Mouse (Mus musculus) CH12.LX (cell line): ENCODE measurements at regions not wholly inside any gene's neighbourhood (a gene's known extent, or its start where the extent isn't known, plus 50 kb on each side); places are given as distances from the start of the nearest gene placed in this dataset.

Experiments
- BHLHE40 ChIP-seq: IDR thresholded peaks from 2 replicates; pipeline ENCODE4 v1.6.1; 2011; ENCODE audit warnings: mild to moderate bottlenecking, low read depth, low read length, improper control_type of control experiment
- CTCF ChIP-seq, 2 experiments: IDR thresholded peaks in 1 of 2; conservative IDR thresholded peaks in 1 of 2; 2 replicates each; pipeline ENCODE4 v1.5.1; 2011 to 2012; ENCODE audit warnings: low read depth in 2 of 2, low read length in 2 of 2, improper control_type of control experiment in 1 of 2, inconsistent platforms in 1 of 2, mild to moderate bottlenecking in 1 of 2, moderate library complexity in 1 of 2
- E2F4 ChIP-seq: IDR thresholded peaks from 2 replicates; pipeline ENCODE4 v1.6.1; 2011; ENCODE audit warnings: low read depth, low read length, improper control_type of control experiment; ENCODE audit not compliant: insufficient replicate concordance
- EP300 ChIP-seq: IDR thresholded peaks from 2 replicates; pipeline ENCODE4 v1.6.1; 2011; ENCODE audit warnings: low read length, improper control_type of control experiment
- GABPA ChIP-seq: IDR thresholded peaks from 2 replicates; pipeline ENCODE4 v1.6.1; 2012; ENCODE audit warnings: low read depth, low read length, improper control_type of control experiment, inconsistent platforms; ENCODE audit not compliant: insufficient replicate concordance
- JUND ChIP-seq: conservative IDR thresholded peaks from 2 replicates; pipeline ENCODE4 v1.6.1; 2011; ENCODE audit warnings: low read depth, low read length, improper control_type of control experiment
- MAX ChIP-seq: IDR thresholded peaks from 2 replicates; pipeline ENCODE4 v1.6.1; 2011; ENCODE audit warnings: low read length, improper control_type of control experiment
- POLR2A ChIP-seq: IDR thresholded peaks from 2 replicates; pipeline ENCODE4 v1.6.1; 2011; ENCODE audit warnings: low read depth, mild to moderate bottlenecking, improper control_type of control experiment, low read length
- RCOR1 ChIP-seq: conservative IDR thresholded peaks from 2 replicates; pipeline ENCODE4 v1.6.1; 2012; ENCODE audit warnings: low read depth, mild to moderate bottlenecking, inconsistent platforms, low read length, improper control_type of control experiment
- ZC3H11A ChIP-seq: IDR thresholded peaks from 2 replicates; pipeline ENCODE4 v1.6.1; 2012; ENCODE audit warnings: low read depth, mild to moderate bottlenecking, inconsistent platforms, low read length, improper control_type of control experiment
- ZNF384 ChIP-seq: IDR thresholded peaks from 2 replicates; pipeline ENCODE4 v1.6.1; 2012; ENCODE audit warnings: low read depth, low read length, improper control_type of control experiment, inconsistent platforms

DNA sequence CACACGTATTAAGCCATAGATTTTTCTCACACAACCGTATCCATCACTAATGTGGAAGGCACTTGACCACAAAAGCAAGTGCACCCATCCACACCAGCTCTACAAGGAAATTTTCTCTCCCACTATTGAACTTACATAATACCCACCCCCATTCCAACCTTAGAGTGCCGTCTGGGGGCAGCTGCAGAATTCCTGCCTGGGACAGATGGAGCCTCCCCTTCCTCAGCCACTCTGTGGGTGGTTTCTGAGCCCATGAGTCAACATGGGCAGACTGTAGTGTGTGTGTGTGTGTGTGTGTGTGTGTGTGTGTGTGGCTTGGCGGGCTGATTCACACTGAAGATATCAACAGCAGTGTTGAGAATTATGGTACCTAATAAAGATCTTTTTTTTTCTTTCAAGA is 489.5 kb downstream of the Prss52 start:
- TF ChIP-seq ZC3H11A = no peak
- TF ChIP-seq ZNF384 = no peak
- no peak for TF ChIP-seq EP300
- TF ChIP-seq GABPA = no peak
- no peak for TF ChIP-seq CTCF (conservative IDR thresholded peaks at IDR 0.05 in 1 of 2, IDR thresholded peaks at IDR 0.05 in 1 of 2; ENCODE audit: low read depth in 2 of 2, low read length in 2 of 2)
- no peak for TF ChIP-seq BHLHE40
- TF ChIP-seq MAX = no peak
- no peak for TF ChIP-seq E2F4
- no peak for TF ChIP-seq POLR2A
- no peak for TF ChIP-seq RCOR1
- TF ChIP-seq JUND = no peak
